Mouse (Mus musculus) stomach, embryonic 15.5 days (tissue): ENCODE results near the gene Gm2075. TPM values are rescaled to one million over a fixed set of nuclear protein-coding genes. Genes with fewer than 3 reads are reported as not detected.
"Not testable (repeated sequence)": the region's sequence is repeated elsewhere in the genome, so short reads cannot be mapped to it uniquely, and the experiment has no call there.

Source experiments
- ATAC-seq: fragments of 200-750 bp; cut with Nextera tagmentation; 2 replicates; pipeline ENCODE4 v1.8.0; 2017; ENCODE audit warnings: low read depth, moderate number of reproducible peaks, moderate TSS enrichment; ENCODE audit not compliant: insufficient read depth, low FRiP score
- H3K27ac ChIP-seq: fragments of 300-500 bp; sonication (generic); 2 replicates; pipeline ENCODE4 v1.5.1; 2015; ENCODE audit warnings: mild to moderate bottlenecking, inconsistent platforms
- H3K27me3 ChIP-seq: fragments of 300-500 bp; sonication (generic); replicated peaks from 2 replicates; pipeline ENCODE4 v1.6.1; 2015; ENCODE audit warnings: inconsistent platforms
- H3K36me3 ChIP-seq: fragments of 300-500 bp; sonication (generic); 2 replicates; pipeline ENCODE4 v1.6.1; 2015; ENCODE audit warnings: inconsistent platforms
- H3K4me1 ChIP-seq: fragments of 300-500 bp; sonication (generic); 2 replicates; pipeline ENCODE4 v1.6.1; 2015; ENCODE audit warnings: inconsistent platforms
- H3K4me2 ChIP-seq: fragments of 300-500 bp; sonication (generic); 2 replicates; pipeline ENCODE4 v1.6.1; 2015; ENCODE audit warnings: mild to moderate bottlenecking, inconsistent platforms
- H3K4me3 ChIP-seq: fragments of 300-500 bp; sonication (generic); replicated peaks from 2 replicates; pipeline ENCODE4 v1.5.1; 2015; ENCODE audit warnings: inconsistent platforms
- H3K9ac ChIP-seq: fragments of 300-500 bp; sonication (generic); 2 replicates; pipeline ENCODE4 v1.6.1; 2015; ENCODE audit warnings: inconsistent platforms
- H3K9me3 ChIP-seq: fragments of 300-500 bp; sonication (generic); 2 replicates; pipeline ENCODE4 v1.6.1; 2016; ENCODE audit warnings: inconsistent platforms
- WGBS: fragments of 180-500 bp; shearing (Covaris S2); methylation state at CpG from one replicate; pipeline ENCODE4 v1.1.7; 2015; 5-methylcytosine and 5-hydroxymethylcytosine counted together
- polyA plus RNA-seq: library from polyadenylated mRNA; unstranded; fragments of >200 nt; fragmentation: Nextera tagmentation; extraction: Ambion mirVana; gene quantifications from 2 replicates; pipeline ENCODE4 v1.2.1, GENCODE M21; 2015

Gene Gm2075
- not detected in 2 replicates for polyA plus RNA-seq

GRCm38 (mm10) chr12:88011548-88011947, at the start of gene Gm2075:
Gene Gm2075 (plus strand): TSS chr12:88011848.
- not testable (repeated sequence) for H3K4me2 ChIP-seq, H3K9me3 ChIP-seq, ATAC-seq, H3K9ac ChIP-seq, H3K36me3 ChIP-seq, H3K4me1 ChIP-seq, H3K27me3 ChIP-seq, H3K27ac ChIP-seq, H3K4me3 ChIP-seq
- 82% methylated on average over 1 of the region's 1 CpGs for WGBS

GRCm38 (mm10) chr12:87984000-87984399, 27.6 kb upstream of the Gm2075 start:
- ATAC-seq, H3K4me1 ChIP-seq, H3K9me3 ChIP-seq, H3K27ac ChIP-seq, H3K4me3 ChIP-seq, H3K4me2 ChIP-seq, H3K27me3 ChIP-seq, H3K36me3 ChIP-seq, H3K9ac ChIP-seq: not testable (repeated sequence)

- not testable (repeated sequence) for H3K9ac ChIP-seq, ATAC-seq, H3K4me3 ChIP-seq, H3K4me2 ChIP-seq, H3K9me3 ChIP-seq, H3K36me3 ChIP-seq, H3K4me1 ChIP-seq, H3K27ac ChIP-seq, H3K27me3 ChIP-seq
- WGBS: 60% methylated on average over 3 of the region's 3 CpGs
These were observed 7.5 kb upstream of the Gm2075 start for GRCm38 (mm10) chr12:88004118-88004517.

GRCm38 (mm10) chr12:88018671-88019070, 7.0 kb downstream of the Gm2075 start, which contains the start of gene Gm6803:
Gene Gm6803 (minus strand): TSS chr12:88018771.
- H3K9me3 ChIP-seq, H3K4me3 ChIP-seq, H3K9ac ChIP-seq, H3K4me2 ChIP-seq, H3K27ac ChIP-seq, ATAC-seq, H3K27me3 ChIP-seq, H3K36me3 ChIP-seq, H3K4me1 ChIP-seq: not testable (repeated sequence)
- 81% methylated on average over 2 of the region's 2 CpGs for WGBS

GRCm38 (mm10) chr12:88026704-88027103, 15.1 kb downstream of the Gm2075 start, which contains the start of gene Gm2056:
Gene Gm2056 (plus strand): TSS chr12:88027004.
- H3K4me2 ChIP-seq, H3K9ac ChIP-seq: not testable (repeated sequence)
- WGBS: 96% methylated on average over 1 of the region's 1 CpGs

GRCm38 (mm10) chr12:88032250-88032649, 20.6 kb downstream of the Gm2075 start:
- WGBS: 85% methylated on average over 5 of the region's 5 CpGs
- H3K9me3 ChIP-seq, H3K27ac ChIP-seq, H3K4me2 ChIP-seq, H3K27me3 ChIP-seq, H3K36me3 ChIP-seq, H3K9ac ChIP-seq, ATAC-seq, H3K4me1 ChIP-seq, H3K4me3 ChIP-seq: not testable (repeated sequence)

More at GRCm38 (mm10) chr12:88026704-88027103, 15.1 kb downstream of the Gm2075 start, which contains the start of gene Gm2056:
- H3K4me3 ChIP-seq, H3K4me1 ChIP-seq, ATAC-seq, H3K36me3 ChIP-seq, H3K27ac ChIP-seq, H3K27me3 ChIP-seq, H3K9me3 ChIP-seq: not testable (repeated sequence)

GRCm38 (mm10) chr12:88039062-88039461, 27.4 kb downstream of the Gm2075 start:
- not testable (repeated sequence) for H3K4me1 ChIP-seq, H3K9ac ChIP-seq, H3K9me3 ChIP-seq, H3K27ac ChIP-seq, H3K36me3 ChIP-seq, H3K4me3 ChIP-seq, H3K4me2 ChIP-seq, H3K27me3 ChIP-seq, ATAC-seq

- WGBS: 92% methylated on average over 1 of the region's 1 CpGs
- not testable (repeated sequence) for H3K9ac ChIP-seq, H3K9me3 ChIP-seq, H3K4me1 ChIP-seq, H3K36me3 ChIP-seq, H3K4me2 ChIP-seq, H3K27ac ChIP-seq, ATAC-seq, H3K4me3 ChIP-seq, H3K27me3 ChIP-seq
These were observed 28.1 kb downstream of the Gm2075 start for GRCm38 (mm10) chr12:88039703-88040102.

GRCm38 (mm10) chr12:88045226-88045625, 33.6 kb downstream of the Gm2075 start:
- 50% methylated on average over 1 of the region's 1 CpGs for WGBS
- not testable (repeated sequence) for H3K4me1 ChIP-seq, H3K9me3 ChIP-seq, ATAC-seq, H3K4me2 ChIP-seq, H3K9ac ChIP-seq, H3K4me3 ChIP-seq, H3K27me3 ChIP-seq, H3K36me3 ChIP-seq, H3K27ac ChIP-seq

Other genes with a start within 250 kb of the Gm2075 start
- gene Gm21319, start 236.1 kb upstream of the Gm2075 start, polyA plus RNA-seq: not detected in 2 replicates
- not detected in 2 replicates for gene Gm21936, start 216.3 kb upstream of the Gm2075 start, polyA plus RNA-seq
- gene BB287469, start 195.3 kb upstream of the Gm2075 start, polyA plus RNA-seq: not detected in 2 replicates
- gene Gm2001, start 169.5 kb upstream of the Gm2075 start, polyA plus RNA-seq: not detected in 2 replicates
- gene Gm2016, start 137.8 kb upstream of the Gm2075 start, polyA plus RNA-seq: not detected in 2 replicates
- not detected in 2 replicates for gene Gm2022, start 116.5 kb upstream of the Gm2075 start, polyA plus RNA-seq
- gene Gm2035, start 92.0 kb upstream of the Gm2075 start, polyA plus RNA-seq: not detected in 2 replicates
- not detected in 2 replicates for gene Gm2042, start 57.8 kb upstream of the Gm2075 start, polyA plus RNA-seq
- gene Gm6803, start 6.9 kb downstream of the Gm2075 start, polyA plus RNA-seq: not detected in 2 replicates
- not detected in 2 replicates for gene Gm2056, start 15.2 kb downstream of the Gm2075 start, polyA plus RNA-seq
- not detected in 2 replicates for gene Gm16368, start 71.8 kb downstream of the Gm2075 start, polyA plus RNA-seq
- not detected in 2 replicates for gene Gm10436, start 170.3 kb downstream of the Gm2075 start, polyA plus RNA-seq
- not detected in 2 replicates for gene Gm8332, start 238.3 kb downstream of the Gm2075 start, polyA plus RNA-seq